Mouse (Mus musculus) bone marrow, adult 2 months (tissue): ENCODE results near the gene Apopt1. TPM values are rescaled to one million over a fixed set of nuclear protein-coding genes. Genes with fewer than 3 reads are reported as not detected.
"Not testable (repeated sequence)": the region's sequence is repeated elsewhere in the genome, so short reads cannot be mapped to it uniquely, and the experiment has no call there.

Experiments
- H3K27ac ChIP-seq: fragments of 200-500 bp; 2 replicates; pipeline ENCODE4 v1.5.1; 2012; ENCODE audit warnings: low read depth, mild to moderate bottlenecking, control low read depth, inconsistent platforms, low read length; ENCODE audit not compliant: control insufficient read depth, poor library complexity, insufficient read depth
- H3K4me1 ChIP-seq: fragments of 200-500 bp; 2 replicates; pipeline ENCODE4 v1.6.1; 2011; ENCODE audit warnings: low read length; ENCODE audit not compliant: control insufficient read depth, insufficient read depth
- H3K4me3 ChIP-seq: fragments of 200-500 bp; replicated peaks from 2 replicates; pipeline ENCODE3; 2011; ENCODE audit warnings: mild to moderate bottlenecking, low read depth, low read length, control low read depth; ENCODE audit not compliant: control insufficient read depth
- CTCF ChIP-seq: fragments of 200-500 bp; IDR thresholded peaks from 2 replicates; pipeline ENCODE4 v1.5.1; 2011; ENCODE audit warnings: low read length, control low read depth; ENCODE audit not compliant: control insufficient read depth, insufficient read depth
- POLR2A ChIP-seq: fragments of 200-500 bp; IDR thresholded peaks from 2 replicates; pipeline ENCODE4 v1.6.1; 2011; ENCODE audit warnings: low read depth, mild to moderate bottlenecking, control low read depth, low read length, borderline replicate concordance; ENCODE audit not compliant: control insufficient read depth
- WGBS: fragments of 180-500 bp; shearing (Covaris S2); methylation state at CpG from one replicate; pipeline ENCODE4 v1.1.7; 2018; 5-methylcytosine and 5-hydroxymethylcytosine counted together
- polyA plus RNA-seq: library from polyadenylated mRNA; stranded (reverse); fragments of >200 nt; gene quantifications from 2 replicates; pipeline ENCODE4 v1.2.4, GENCODE M21; 2011; ENCODE audit warnings: low replicate concordance; ENCODE audit not compliant: missing spikeins, insufficient read depth, insufficient read length

Gene Apopt1
- polyA plus RNA-seq, 1 experiment: 15.1 TPM

GRCm38 (mm10) chr12:111708181-111708580, 4.9 kb upstream of the Apopt1 start:
- Histone ChIP-seq H3K27ac (no peak overlapping the region), H3K4me1 (no peaks in the 10 kb centered on the region; the same call in 1 of the 2 replicates), H3K4me3 (no peak overlapping the region)
- 60% methylated on average over 4 of the region's 4 CpGs for WGBS
- TF ChIP-seq CTCF: no peak
- TF ChIP-seq POLR2A: no peak

GRCm38 (mm10) chr12:111710091-111710490, 3.0 kb upstream of the Apopt1 start:
- Histone ChIP-seq H3K4me3 (no peak overlapping the region), H3K27ac (no peak overlapping the region), H3K4me1 (peaks cover 2% of the 10 kb centered on the region; the same call in 1 of the 2 replicates)
- TF ChIP-seq CTCF (no peak), POLR2A (no peak)
- WGBS: 86% methylated on average over 10 of the region's 10 CpGs

GRCm38 (mm10) chr12:111712476-111712875, 585 bp upstream of the Apopt1 start:
- WGBS: under 1% methylated on average over 33 of the region's 33 CpGs
- H3K27ac ChIP-seq: peak overlapping the region; percentile 74; the same call in 1 of the 2 replicates
- TF ChIP-seq POLR2A: no peak
- TF ChIP-seq CTCF: no peak
- peak overlapping the region; percentile 82 for H3K4me3 ChIP-seq
- H3K4me1 ChIP-seq: peaks cover 2% of the 10 kb centered on the region; the same call in 1 of the 2 replicates

- not testable (repeated sequence) for H3K4me1 ChIP-seq, H3K4me3 ChIP-seq, H3K27ac ChIP-seq
- WGBS: 64% methylated on average over 6 of the region's 6 CpGs
Observed at GRCm38 (mm10) chr12:111713880-111714279, 819 bp downstream of the Apopt1 start.

- Histone ChIP-seq H3K4me1 (peaks cover 2% of the 10 kb centered on the region; the same call in 1 of the 2 replicates), H3K27ac (no peak overlapping the region), H3K4me3 (no peak overlapping the region)
- TF ChIP-seq POLR2A (no peak), CTCF (no peak)
- 92% methylated on average over 7 of the region's 7 CpGs for WGBS
Observed at GRCm38 (mm10) chr12:111716505-111716904, 3.4 kb downstream of the Apopt1 start.

GRCm38 (mm10) chr12:111718656-111719055, 5.6 kb downstream of the Apopt1 start:
- WGBS: 64% methylated on average over 8 of the region's 8 CpGs
- Histone ChIP-seq H3K4me1 (peaks cover 2% of the 10 kb centered on the region; the same call in 1 of the 2 replicates), H3K4me3 (no peak overlapping the region), H3K27ac (no peak overlapping the region)
- TF ChIP-seq POLR2A (no peak), CTCF (no peak)

- no peak overlapping the region for H3K4me3 ChIP-seq
- no peaks in the 10 kb centered on the region for H3K4me1 ChIP-seq
- no peak overlapping the region for H3K27ac ChIP-seq
- 80% methylated on average over 4 of the region's 4 CpGs for WGBS
- no peak for TF ChIP-seq CTCF
Observed at GRCm38 (mm10) chr12:111720222-111720621, 7.2 kb downstream of the Apopt1 start.

GRCm38 (mm10) chr12:111722654-111723053, 9.6 kb downstream of the Apopt1 start:
- TF ChIP-seq POLR2A: no peak
- peak; percentile 63 for TF ChIP-seq CTCF
- 76% methylated on average over 9 of the region's 9 CpGs for WGBS
- no peaks in the 10 kb centered on the region for H3K4me1 ChIP-seq
- H3K27ac ChIP-seq: no peak overlapping the region
- H3K4me3 ChIP-seq: no peak overlapping the region

GRCm38 (mm10) chr12:111724638-111725337, 11.7 kb downstream of the Apopt1 start:
- 83% methylated on average over 6 of the region's 6 CpGs for WGBS
- H3K4me1 ChIP-seq: no peaks in the 10 kb centered on the region
- H3K4me3 ChIP-seq: no peak overlapping the region
- TF ChIP-seq CTCF (no peak), POLR2A (no peak)
- no peak overlapping the region for H3K27ac ChIP-seq
